ENCODE assay signal across 11 mouse cellular contexts in the genomic region with DNA sequence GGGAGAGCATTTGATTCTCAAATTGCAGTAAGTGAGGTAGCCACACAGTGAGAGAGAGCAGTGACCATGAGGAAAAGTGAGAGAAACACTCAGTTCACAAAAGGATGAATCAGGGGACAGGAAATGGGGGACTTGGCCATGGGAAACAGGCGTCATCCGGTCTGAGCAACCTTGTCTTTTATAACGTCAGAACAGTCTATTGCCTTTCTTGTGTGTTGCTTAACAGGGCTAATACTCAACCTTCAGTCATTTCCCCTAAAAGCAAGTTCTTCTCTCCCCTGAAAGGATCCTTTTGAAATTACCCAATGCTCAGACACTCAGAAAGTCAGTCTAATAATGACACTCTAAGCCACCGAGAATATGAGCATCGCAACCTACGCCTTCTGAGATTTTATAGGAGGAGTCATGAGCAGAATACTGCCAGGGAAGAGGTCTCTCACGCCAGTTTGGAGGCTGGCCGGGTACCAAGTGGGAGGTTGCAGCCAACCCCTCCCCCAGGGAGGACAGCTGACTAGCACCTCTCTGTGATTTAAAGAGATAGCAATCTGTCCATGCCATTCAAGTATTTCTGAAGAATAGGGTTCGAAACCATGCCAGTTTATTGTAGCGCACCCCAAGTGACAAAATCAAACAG.
DNase-seq lines count a peak whose midpoint lies in the region; ATAC-seq and TF ChIP-seq lines count a peak whose summit lies in the region.
"Had no signal": no experiment of that assay in that cellular context is flagged by ENCODE, and none has a peak within 500 bp of the region (broad histone marks: within the 10 kb centered on the region; RNA-seq: fewer than 3 reads in every experiment).

No protein-coding gene starts in this region.

- peak; percentile 40 for DNase-seq in heart, postnatal 4 days
- DNase-seq in heart, postnatal 25 days (ENCODE audit: low spot score), result no peak
- peak; percentile 52 for DNase-seq in urinary bladder, postnatal 14 days (ENCODE audit: low spot score)
- DNase-seq in urinary bladder, postnatal 10 days (ENCODE audit: low spot score), result no peak
- peak; percentile 71 for DNase-seq in cerebellum, adult 9-10 months
- DNase-seq in liver, postnatal 0 days, result no peak
- no peak for DNase-seq in left cerebral cortex, adult 11 months (ENCODE audit: low spot score)
- DNase-seq: thymus, adult 2 months had no signal

- no peak for ATAC-seq in liver, postnatal 0 days

- 53% methylated on average over 10 of the region's 10 CpGs for WGBS in liver, postnatal 0 days (ENCODE audit: insufficient replicate concordance)

- H3K36me3 ChIP-seq in myocyte (ENCODE audit: control insufficient read depth, insufficient read depth), result no peaks in the 10 kb centered on the region
- H3K36me3 ChIP-seq in liver, postnatal 0 days (replicated peaks; ENCODE audit: insufficient read depth, low read length), result no peaks in the 10 kb centered on the region

- H3K4me2 ChIP-seq in myocyte (ENCODE audit: low read depth), result peak overlapping the region; percentile 67
- no peak overlapping the region for H3K4me2 ChIP-seq in liver, postnatal 0 days (ENCODE audit: low read depth, low read length)
- H3K4me2 ChIP-seq: liver, embryonic 11.5 days had no signal

- H3K4me3 ChIP-seq in myocyte, result no peak overlapping the region
- no peak overlapping the region for H3K4me3 ChIP-seq in liver, postnatal 0 days (ENCODE audit: low read depth, low read length)
- H3K4me3 ChIP-seq: erythroblast, embryonic 14.5 days had no signal

- H3K79me2 ChIP-seq in myocyte (ENCODE audit: control insufficient read depth, insufficient read depth), result no peaks in the 10 kb centered on the region

- H3K4me1 ChIP-seq in liver, postnatal 0 days (ENCODE audit: insufficient read depth), result no peaks in the 10 kb centered on the region

- intact Hi-C loops in heart, postnatal 25 days (cut with DNase I), result no loop called here

- no peak overlapping the region for H3K9ac ChIP-seq in liver, postnatal 0 days (replicated peaks)

- H3K27me3 ChIP-seq in myocyte (ENCODE audit: control insufficient read depth, insufficient read depth, insufficient read length), result no peaks in the 10 kb centered on the region
- no peaks in the 10 kb centered on the region for H3K27me3 ChIP-seq in liver, postnatal 0 days (ENCODE audit: insufficient read depth, low read length)

- TF ChIP-seq CTCF in liver, postnatal 0 days (IDR thresholded peaks at IDR 0.05; ENCODE audit: low read depth), result no peak

- H3K27ac ChIP-seq in liver, postnatal 0 days (ENCODE audit: low read depth), result no peak overlapping the region

- TF ChIP-seq POLR2A in myocyte (IDR thresholded peaks at IDR 0.05; ENCODE audit: insufficient read length, low read depth), result no peak

- TF ChIP-seq EP300 in liver, postnatal 0 days (IDR thresholded peaks at IDR 0.05; ENCODE audit: low read depth), result no peak

- H3ac ChIP-seq in myocyte (ENCODE audit: control insufficient read depth, insufficient read length), result no peak overlapping the region

- no peaks in the 10 kb centered on the region for H3K9me3 ChIP-seq in liver, postnatal 0 days (ENCODE audit: low read length)

TF ChIP-seq in myocyte, 11 proteins besides CTCF, POLR2A, EP300 and RAD21:
- TF ChIP-seq USF1 (IDR thresholded peaks at IDR 0.05; ENCODE audit: low read depth), result peak; percentile 45
- TF ChIP-seq SRF (IDR thresholded peaks at IDR 0.05; ENCODE audit: control insufficient read depth, insufficient read length, low read depth), result no peak
- TF ChIP-seq E2F4 (IDR thresholded peaks at IDR 0.05; ENCODE audit: insufficient read depth), result no peak
- TF ChIP-seq MYOD1 (IDR thresholded peaks at IDR 0.05; ENCODE audit: control insufficient read depth in 1 of 3, insufficient read length in 2 of 3, low read depth in 2 of 3), result peak in 2 of 3 experiments; percentile 51 to 75
- TF ChIP-seq CEBPB (IDR thresholded peaks at IDR 0.05; ENCODE audit: insufficient read depth, poor library complexity, severe bottlenecking), result no peak
- TF ChIP-seq MYOG (IDR thresholded peaks at IDR 0.05; ENCODE audit: control insufficient read depth in 1 of 3, insufficient read depth in 1 of 3, insufficient read length in 2 of 3, low read depth in 2 of 3), result peak in 1 of 3 experiments; percentile 50
- TF ChIP-seq POLR2AphosphoS2 (IDR thresholded peaks at IDR 0.05; ENCODE audit: insufficient read length, low read depth), result no peak

Comparison
In these comparisons a context has a peak if more than half of its experiments do, and no peak if none do; other contexts are left out.
1. DNase-seq: peak in heart, postnatal 4 days (single experiment), urinary bladder, postnatal 14 days (single experiment) and cerebellum, adult 9-10 months (single experiment); none in heart, postnatal 25 days (single experiment), urinary bladder, postnatal 10 days (single experiment), liver, postnatal 0 days (single experiment) and left cerebral cortex, adult 11 months (single experiment).